Mouse (Mus musculus) ovary, postnatal 36 days (tissue): Measurements from ENCODE around the gene Iqcf4.
"Not testable (repeated sequence)": the region's sequence is repeated elsewhere in the genome, so short reads cannot be mapped to it uniquely, and the experiment has no call there.

ENCODE experiments used
- DNase-seq: peaks from one replicate; pipeline ENCODE4 v3.0.0; 2022; ENCODE audit warnings: low spot score, mixed read lengths

Gene Iqcf4

GRCm38 (mm10) chr9:106570896-106571295 lies at the start of gene Iqcf4:
Gene Iqcf4, minus strand, starts transcription at chr9:106570996.
- no peak for DNase-seq

DNA sequence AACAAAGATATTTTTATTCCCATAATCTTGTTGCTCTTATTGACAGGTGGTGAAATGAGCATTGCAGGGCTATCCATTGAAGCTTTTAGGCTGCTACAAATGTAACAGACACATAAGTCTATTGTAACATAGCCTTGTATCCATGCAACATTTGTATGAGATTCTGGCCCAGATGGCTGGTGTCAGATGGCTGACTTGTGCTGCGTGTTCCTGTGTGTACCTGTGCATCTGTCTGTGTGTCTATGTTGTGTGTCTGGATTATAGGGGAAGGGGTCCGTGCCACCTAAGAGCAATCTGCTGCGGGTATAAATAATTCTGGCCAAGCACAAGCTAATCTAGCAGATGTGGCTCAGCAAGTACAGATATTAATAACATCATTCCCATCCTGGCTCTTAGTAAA lies 46.7 kb upstream of the Iqcf4 start:
- no peak for DNase-seq

DNA sequence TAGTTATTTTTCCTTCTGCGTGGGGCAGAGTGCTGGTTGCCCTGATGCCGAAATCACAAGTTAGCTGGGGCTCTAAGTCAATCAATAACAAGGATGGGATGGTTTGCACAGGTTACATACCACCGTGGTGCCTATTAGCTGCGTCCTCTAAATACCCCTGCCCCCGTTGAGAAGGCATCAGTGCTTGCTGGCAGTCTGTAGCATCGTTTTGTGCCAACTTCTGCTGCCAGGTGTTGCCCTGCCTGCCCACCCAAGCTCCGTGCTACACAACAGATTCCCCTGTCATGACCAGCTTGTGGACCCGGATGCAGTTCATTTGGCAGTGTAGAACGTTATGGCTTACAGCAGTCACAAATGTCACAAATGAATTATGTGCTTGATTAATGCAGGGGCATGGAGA lies 45.5 kb upstream of the Iqcf4 start:
- DNase-seq, result no peak

DNA sequence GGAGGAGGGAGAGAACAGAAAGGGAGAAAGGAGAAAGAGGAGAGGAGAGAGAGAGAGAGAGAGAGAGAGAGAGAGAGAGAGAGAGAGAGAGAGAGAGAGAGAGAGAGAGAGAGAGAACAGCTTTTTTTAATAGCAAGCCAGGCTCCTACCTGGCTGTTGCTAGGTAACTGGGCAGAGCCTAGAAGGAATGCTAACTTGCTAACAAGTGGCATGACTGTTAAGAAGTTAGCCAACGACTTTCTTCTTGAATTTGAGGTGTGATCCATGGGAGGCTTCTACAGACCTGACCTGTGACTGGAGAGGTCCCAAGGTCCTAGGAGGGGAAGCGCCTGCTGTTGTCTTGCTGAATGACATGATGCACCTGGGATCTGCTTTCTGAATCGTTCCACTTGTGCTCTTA lies 43.8 kb upstream of the Iqcf4 start:
- DNase-seq, result no peak

DNA sequence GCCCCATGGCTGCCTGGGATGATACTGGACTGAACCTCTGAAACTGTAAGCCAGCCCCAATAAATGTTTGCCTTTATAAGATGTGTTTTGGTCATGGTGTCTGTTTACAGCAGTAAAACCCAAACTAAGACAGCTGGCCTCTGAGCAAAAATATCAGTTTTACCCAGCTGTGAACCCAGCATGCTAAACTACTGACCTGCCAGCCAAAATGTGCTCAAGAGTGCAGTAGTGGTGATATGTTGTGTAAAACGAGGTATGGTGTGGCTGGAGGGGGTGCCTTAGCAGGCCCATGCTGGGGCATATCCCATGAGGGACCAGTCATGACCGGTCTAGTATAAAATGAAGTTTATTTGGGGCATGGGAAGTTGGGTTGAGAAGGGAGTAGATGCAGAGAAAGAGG lies 43.2 kb upstream of the Iqcf4 start:
- no peak for DNase-seq

GRCm38 (mm10) chr9:106610727-106611126 lies 39.9 kb upstream of the Iqcf4 start:
- DNase-seq, result no peak

- peak; percentile 16 for DNase-seq
Observed at GRCm38 (mm10) chr9:106600546-106600945, 29.8 kb upstream of the Iqcf4 start.

DNA sequence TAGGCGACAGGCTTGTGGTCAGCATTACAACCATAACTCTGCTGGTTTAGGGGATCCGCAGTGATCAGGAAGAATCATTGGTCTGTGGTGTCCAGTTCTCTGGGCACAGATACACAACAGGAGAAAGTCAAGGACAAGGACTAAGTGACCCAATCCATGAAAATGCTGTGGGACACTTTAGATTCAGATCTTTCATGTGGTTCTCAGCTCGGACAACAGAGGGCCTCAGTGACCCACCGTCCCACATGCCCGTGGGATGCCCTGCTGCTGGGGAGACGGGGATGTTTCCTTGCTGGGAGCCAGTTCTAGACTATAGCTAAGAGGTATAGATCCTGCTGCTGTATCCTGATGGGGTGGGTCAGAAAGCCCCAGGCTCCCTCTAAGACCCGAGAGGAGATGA lies 27.7 kb upstream of the Iqcf4 start:
- no peak for DNase-seq

DNA sequence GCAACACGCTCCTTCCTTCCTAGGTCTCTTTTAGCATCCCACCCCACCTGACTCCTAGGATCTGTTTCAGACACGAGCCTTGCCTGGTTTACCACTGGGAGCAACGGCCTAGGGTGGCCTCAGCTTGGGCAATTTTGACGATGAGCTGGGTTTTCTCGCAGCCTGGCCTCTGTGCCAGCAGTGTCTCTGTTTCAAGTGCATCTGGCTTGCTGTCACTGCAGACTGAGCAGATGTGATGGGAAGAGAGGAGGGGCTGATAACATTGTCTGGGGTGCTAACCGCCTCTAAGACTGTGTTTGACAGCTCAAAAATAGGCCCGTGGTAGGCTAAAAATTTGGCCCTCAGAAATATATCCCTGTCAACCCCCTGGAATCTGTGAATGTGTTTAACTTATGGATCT lies 25.0 kb upstream of the Iqcf4 start:
- no peak for DNase-seq

DNA sequence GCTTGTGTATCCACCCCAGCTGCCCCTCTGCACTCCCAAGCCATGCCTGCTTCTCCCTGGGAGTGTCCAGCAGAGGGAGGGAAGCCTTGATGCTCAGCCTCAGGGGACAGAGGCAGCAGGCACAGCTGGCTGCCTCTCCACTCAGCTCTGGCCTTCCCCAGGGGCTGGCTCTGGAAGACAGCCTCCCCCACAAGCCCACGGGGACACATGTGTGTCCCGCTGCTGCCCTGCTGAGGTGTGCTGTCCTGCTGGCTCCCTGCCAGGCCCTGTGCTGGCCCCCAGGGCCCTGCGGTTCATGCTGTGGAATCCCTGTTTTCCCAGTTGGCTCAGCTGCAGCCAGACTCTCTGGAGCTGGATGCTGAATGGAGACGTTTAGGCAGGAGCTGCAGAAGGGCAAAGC lies 24.6 kb upstream of the Iqcf4 start:
- not testable (repeated sequence) for DNase-seq

- no peak for DNase-seq
Observed at GRCm38 (mm10) chr9:106592158-106592557, 21.4 kb upstream of the Iqcf4 start.

- DNase-seq, result no peak
Observed at GRCm38 (mm10) chr9:106582552-106582951, 11.8 kb upstream of the Iqcf4 start.

DNA sequence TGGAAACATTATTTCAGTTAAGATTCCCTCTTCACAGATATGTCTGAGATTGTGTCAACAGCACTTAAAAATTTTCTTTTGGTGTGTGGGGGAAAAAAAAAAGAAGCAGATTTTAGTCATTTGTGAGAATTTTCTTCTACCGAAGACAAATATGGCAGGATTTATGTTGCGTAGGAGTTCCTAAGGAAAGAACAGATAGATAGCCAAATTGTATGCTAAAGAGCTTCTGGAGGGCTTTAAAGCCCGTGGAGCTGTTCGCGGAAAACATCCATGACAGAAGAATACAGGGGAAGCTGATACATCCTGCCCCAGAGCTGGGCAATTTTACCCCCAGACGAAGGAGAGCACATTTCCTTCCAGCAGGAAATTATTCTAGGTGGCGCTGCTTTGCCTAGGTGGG lies 9.2 kb upstream of the Iqcf4 start:
- DNase-seq, result no peak

- no peak for DNase-seq
Observed at GRCm38 (mm10) chr9:106576112-106576511, 5.3 kb upstream of the Iqcf4 start.

- DNase-seq, result no peak
Observed at GRCm38 (mm10) chr9:106573366-106573765, 2.6 kb upstream of the Iqcf4 start.

DNA sequence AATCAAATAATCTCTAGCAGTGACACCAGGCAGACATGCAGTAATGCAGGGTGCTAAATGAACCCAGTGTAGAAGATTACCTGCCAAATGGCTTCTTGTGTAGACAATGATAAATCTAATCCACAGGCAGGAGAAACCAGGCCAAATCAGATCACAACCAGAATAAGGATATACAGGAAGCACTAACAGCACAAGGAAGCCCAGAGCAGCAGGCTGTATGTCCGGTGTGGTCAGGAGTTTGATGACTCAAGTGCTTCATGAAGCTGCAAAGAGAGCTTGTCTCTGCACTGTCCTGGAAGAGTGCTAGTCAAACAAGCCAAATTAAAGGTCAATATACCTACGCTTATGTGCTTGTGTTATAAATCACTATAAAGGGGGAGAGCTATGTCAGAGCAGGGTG lies 1.4 kb upstream of the Iqcf4 start:
- no peak for DNase-seq

- no peak for DNase-seq
Observed at GRCm38 (mm10) chr9:106566437-106566836, 4.4 kb downstream of the Iqcf4 start.

GRCm38 (mm10) chr9:106564025-106564424 lies 6.8 kb downstream of the Iqcf4 start:
- no peak for DNase-seq

GRCm38 (mm10) chr9:106562291-106562690 lies 8.5 kb downstream of the Iqcf4 start:
- DNase-seq, result no peak

DNA sequence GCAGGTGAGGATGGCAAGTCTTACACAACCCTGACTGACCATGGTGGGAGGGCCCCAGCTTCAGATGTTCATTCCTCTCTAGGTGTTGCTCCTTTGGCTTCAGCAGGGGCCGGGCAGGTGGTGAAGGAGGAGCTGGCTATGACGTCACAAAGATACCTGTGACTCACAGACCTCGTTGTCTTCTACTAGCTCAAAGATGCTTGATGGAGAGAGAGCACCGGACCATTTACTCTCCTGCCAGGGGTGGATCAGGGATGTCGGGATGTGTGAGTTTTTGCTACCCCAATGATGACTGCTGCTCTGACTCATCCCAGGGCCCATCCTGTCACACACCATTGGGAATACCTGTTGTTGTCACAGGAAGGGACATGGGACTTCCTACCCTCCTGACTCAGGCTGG lies 9.3 kb downstream of the Iqcf4 start, which contains the start of gene Iqcf3:
Gene Iqcf3 (minus strand): TSS at position 101 of the 400 bp plus-strand sequence.
- DNase-seq, result no peak

- DNase-seq, result no peak
Observed at GRCm38 (mm10) chr9:106534975-106535374, 35.8 kb downstream of the Iqcf4 start.

DNA sequence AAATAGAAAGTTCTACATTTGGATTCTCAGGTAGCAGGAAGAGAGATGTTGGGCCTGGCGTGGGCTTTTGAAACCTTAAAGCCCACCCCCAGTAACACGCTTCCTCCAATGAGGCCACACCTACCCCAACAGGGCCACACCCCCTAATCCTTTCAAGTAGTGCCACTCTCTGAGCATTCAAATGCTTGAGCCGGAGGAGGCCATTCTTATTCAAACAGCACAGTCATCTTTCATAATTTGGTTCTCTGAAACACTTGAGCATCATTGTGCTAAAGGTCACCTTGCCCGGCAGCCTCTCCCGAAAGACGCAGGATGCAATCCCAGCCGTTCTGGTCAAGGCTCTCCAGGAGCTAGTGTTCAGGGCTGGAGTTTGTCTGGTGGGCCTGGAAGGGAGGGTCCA lies 36.5 kb downstream of the Iqcf4 start:
- DNase-seq, result no peak

DNA sequence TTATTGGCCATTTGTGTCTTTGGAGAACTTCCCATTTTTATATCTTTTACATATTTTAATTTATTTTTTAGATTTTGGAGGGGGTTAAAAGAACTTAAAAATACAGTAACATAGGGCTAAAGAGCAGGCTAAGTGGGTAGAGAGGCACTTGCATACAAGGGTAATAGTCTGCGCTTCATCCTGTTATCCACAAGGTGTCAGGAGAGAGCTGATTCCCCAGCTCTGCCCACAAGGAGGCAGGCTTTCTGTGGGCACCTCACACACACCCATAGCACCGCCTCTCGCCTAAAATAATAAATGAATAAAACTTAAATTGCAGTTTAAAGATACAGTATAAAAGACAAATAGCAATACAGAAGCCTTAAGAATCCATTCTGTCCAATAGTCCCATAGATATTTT lies 39.0 kb downstream of the Iqcf4 start:
- DNase-seq, result no peak

DNA sequence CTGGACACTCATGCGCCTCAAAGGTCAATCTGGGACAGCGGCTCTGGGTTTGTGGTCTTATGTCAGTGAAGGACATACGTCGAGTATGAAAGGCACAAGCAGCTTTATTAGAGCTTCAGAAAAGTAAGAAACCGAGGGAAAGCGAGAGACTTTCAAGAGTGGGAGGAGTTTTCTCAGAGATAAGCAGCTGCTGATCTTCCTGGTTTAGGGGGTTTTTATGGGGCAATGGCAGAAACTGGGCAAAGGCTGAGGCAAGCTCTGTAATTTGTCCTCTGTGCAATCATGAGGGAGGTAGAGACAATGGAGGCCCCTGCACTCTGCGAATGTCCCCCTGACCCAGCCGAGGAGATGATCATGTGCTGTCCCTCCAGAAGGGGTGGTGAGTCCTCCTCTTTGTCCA lies 50.9 kb downstream of the Iqcf4 start:
- DNase-seq, result no peak

DNA sequence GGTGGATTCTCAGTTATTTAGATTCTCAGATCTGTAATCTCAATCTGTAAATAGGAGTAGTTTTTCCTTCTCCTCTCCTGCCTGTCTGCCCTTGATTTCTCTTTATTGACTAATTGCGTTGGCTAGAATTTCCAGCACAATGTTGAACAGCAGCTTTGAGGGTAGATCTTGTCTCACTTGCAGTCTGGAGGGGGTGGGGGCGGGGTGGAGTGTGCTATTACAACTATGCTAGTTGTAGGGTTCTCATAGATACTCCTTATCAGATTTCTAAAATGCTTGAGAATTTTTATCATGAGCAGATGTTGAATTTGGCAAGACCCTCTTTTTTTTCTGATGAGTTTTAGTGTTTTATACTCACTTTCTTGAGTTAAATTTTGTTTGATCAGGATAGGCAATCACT lies 51.4 kb downstream of the Iqcf4 start:
- DNase-seq, result no peak
